Mouse (Mus musculus) left cerebral cortex, postnatal 36 days (tissue): ENCODE measurements around the gene Nme9. TPM values are rescaled to one million over a fixed set of nuclear protein-coding genes. Genes with fewer than 3 reads are reported as not detected.

Experiments used
- DNase-seq, 2 experiments: peaks; one replicate each; pipeline ENCODE4 v3.0.0; 2021 to 2022; ENCODE audit warnings: low spot score in 2 of 2, mixed read lengths in 1 of 2
- intact Hi-C: fragments of 180-260 bp; cut with DNase I; formaldehyde crosslinking; loops from one replicate; pipeline ENCODE4 v1.15.1; 2025
- total RNA-seq, 2 experiments: library from RNA; stranded (reverse); gene quantifications; 2 replicates each; pipeline ENCODE4 v1.2.3; 2021

Gene Nme9
- total RNA-seq, 2 experiments from 2014 or later, result not detected

DNA sequence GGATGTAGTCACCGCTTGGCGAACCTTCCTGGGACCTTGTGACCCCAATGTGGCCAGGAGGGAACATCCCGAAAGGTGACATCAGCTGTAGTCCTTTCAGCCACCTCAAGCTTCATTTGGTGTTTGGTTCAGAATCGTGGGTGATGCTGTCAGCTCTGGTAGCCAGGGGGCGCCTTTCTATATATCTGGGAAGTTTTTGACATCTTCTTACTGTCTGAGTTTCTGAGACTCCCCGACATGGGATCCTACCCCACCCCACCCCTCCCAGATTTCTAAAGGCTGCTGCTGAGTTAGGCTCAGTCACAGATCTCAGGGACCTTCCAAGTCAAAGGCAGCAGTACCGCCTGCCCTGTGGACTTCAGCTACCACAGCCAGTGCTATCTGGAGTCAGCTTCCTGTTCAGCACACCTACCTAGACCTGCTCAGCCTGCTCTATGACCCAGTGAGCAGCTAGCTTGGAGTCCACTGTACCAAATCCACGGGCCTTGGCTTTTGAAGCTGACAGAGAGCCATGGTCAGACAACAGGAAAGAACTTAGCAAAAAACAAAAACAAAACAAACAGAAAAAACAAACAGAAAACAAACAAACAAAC is 18.5 kb downstream of the Nme9 start:
- intact Hi-C loops, result loop anchor here (10.0 kb wide), 1 partner anchor 115 kb away; no protein-coding TSS in a partner anchor
- DNase-seq, result no peak

- intact Hi-C loops, result loop anchor here (10.0 kb wide), 1 partner anchor 114 kb away; no protein-coding TSS in a partner anchor
- no peak for DNase-seq
Observed at GRCm38 (mm10) chr9:99470347-99471092, 19.2 kb downstream of the Nme9 start.

DNA sequence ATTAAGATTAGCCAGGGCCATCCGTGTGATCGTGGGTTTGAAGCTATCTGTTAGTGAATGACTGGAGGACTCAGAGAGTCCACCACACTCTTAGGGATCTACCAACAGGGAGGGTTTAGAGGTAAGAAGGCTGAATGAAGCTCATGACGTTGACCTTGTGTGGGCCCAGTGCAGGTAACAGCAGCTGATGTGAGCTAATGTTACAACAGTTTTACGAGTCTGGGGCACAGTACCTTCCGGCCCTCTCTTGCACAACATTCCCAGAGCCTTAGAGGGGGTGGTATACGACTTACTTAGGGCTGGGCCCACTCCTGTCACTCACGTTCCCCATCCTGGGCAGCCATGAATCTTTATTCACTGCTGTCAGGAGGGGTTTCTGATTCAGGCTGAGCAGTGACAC is 20.1 kb downstream of the Nme9 start:
- no peak for DNase-seq
- intact Hi-C loops, result loop anchor here (10.0 kb wide), 1 partner anchor 113 kb away; no protein-coding TSS in a partner anchor

DNA sequence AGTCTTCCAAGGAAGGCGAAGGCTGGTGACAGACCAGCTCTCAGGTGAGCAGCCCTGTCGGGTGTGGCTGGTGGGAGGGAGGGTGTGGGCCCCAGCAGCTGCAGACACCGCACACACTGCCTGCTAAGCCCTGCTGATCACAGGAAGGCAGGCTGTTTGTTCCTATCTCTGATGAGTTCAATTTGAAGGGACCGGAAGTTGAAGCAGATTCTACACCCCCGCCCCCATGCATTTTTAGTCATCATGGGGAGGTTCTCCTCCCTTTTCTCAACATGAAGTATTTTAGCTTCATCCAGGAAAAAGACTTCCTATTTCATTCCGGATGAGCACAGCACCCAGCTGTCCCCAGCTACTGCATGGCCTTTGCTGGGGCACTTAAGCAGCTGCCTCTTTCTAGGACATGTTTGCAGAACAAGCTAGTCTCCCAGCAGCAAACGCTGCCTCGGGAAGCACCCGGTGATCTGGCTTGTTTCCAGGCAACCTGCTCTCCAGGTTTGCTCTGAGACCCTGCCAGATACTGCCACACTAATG is 28.0 kb downstream of the Nme9 start:
- peak; percentile 33 to 35 for DNase-seq
- intact Hi-C loops, result loop anchor here (10.0 kb wide), 1 partner anchor 106 kb away; no protein-coding TSS in a partner anchor

DNA sequence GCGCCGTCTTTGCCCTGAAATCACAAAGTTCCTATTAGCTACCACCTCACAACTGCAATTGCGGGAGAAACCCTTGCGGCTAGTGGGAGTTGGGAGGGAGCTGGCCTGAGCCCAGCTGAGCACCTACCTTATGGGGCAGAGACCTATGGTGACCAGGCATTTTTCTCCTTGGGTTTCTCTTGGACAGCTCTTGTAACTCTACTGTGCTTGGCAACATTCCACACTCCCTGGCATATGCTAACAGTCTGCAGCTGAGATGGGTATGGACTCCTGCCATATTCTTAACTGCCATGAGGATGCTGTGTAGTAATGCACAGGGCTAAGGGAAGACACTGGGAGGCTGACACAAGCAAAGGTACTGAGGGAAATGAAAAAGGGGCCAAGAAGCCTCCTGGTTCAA is 29.5 kb downstream of the Nme9 start:
- intact Hi-C loops, result no loop called here
- peak in 1 of 2 experiments; percentile 16 for DNase-seq

DNA sequence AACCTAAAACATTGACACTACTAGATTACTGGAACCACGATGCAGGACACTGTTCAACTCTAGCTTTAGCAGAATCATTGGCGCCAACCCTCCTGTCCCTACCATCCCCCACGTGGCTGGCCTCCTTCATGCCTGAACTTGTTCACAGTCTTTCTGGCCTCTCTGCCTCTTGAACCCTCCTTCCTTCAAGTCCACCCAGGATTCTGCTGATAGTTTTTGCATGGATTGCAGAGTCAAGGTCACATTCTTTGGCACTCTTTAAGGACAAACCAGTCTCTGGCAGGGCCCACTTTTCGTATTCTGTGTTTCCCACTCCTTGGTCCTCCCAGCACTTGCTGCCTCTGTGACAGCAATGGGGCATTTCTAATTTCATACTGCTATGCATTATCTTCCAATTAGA is 31.9 kb downstream of the Nme9 start:
- intact Hi-C loops, result no loop called here
- DNase-seq, result no peak

DNA sequence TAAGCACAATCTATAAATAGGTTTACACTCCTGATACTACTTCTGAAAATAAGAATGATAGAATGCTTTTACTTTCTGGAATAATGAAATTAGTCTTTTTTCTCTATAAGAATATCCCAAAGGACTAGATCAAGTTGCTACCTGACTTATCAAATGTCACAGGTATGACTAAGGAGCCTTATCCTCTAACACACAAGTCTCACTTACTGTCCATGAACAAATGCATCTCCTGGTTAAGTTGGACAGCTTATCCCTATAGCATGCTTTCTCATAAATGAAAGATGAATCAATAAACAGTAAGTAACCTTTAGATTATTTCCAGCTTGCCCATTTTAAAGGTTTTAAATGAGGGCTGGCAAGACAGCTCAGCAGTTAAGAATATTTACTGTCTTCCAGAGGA is 33.4 kb downstream of the Nme9 start:
- intact Hi-C loops, result no loop called here
- no peak for DNase-seq

DNA sequence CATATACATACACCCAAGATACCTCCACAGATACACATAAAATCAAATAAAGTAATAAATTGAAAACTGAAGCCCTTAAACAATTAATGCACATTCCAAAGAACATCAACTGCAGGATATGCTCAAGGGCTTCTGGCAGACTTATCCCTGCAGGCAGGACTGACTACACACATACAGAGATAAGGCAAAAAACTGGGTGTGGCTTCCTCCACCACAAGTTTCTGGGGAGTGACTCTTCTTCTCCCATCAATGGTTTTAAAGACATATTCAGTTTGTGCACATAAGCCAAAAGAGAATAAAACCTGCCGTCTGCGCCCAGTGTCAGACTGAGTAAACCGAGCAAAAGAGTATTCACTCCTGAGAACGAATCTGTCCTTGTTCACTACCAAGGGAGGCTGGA is 33.9 kb downstream of the Nme9 start:
- DNase-seq, result no peak
- intact Hi-C loops, result no loop called here

DNA sequence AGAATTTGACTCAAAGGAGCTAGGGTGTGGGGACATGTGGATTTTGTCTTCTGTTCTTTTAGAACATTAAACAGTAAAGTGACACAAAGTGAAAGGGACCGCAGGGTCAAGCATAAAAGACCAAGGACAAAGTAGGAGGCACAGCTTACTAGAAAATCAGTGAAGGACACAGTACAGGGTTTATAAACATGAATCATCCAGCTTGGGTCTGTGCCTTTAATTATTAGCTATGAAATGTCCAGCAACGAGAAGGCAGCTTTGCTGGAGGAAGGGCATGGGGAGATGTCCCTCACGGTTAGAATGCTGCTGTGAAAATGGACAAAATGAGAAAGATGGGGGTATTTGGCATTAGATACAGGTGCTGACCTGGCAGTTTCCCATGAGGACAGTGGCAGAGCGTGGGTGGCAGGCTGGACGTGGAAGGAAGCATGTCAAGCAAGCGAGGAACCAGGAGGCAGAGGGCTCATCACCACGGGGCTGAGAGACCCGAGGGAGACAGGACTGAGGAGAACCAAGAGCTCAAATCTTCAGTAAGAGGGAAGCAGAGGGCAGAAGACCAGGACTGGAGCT is 35.9 kb downstream of the Nme9 start:
- intact Hi-C loops, result no loop called here
- DNase-seq, result no peak

GRCm38 (mm10) chr9:99487841-99488240 is 36.6 kb downstream of the Nme9 start:
- intact Hi-C loops, result no loop called here
- no peak for DNase-seq

- intact Hi-C loops, result no loop called here
Observed at GRCm38 (mm10) chr9:99491050-99491449, 39.8 kb downstream of the Nme9 start.

DNA sequence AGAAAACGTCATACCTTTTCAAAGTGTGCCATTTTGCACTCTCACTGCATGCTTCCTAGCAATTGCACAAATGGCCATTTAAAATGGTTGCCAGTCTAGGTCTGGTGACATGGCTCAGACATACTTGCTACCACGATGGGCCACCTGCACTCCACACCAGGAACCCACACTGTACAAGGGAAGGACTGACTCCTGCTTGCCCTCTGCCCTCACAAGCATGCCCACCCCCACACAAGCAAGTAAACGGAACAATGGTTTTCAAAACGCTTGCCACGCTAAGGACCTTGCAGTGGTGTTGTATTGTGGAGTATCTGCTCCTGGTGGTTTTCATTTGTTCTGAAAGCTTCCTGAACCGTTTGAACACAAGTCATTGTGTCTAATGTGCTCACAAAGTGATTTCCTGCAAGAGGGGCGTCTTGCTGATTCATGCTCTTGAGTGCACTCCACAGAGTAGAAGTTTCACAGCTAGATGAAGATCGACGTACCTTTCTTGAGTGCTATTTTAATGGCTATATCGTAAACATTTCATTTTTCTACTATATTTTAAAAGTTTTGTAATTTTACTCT is 41.4 kb downstream of the Nme9 start:
- intact Hi-C loops, result no loop called here
- DNase-seq, result no peak

More at GRCm38 (mm10) chr9:99491050-99491449, 39.8 kb downstream of the Nme9 start:
- DNase-seq, result no peak

DNA sequence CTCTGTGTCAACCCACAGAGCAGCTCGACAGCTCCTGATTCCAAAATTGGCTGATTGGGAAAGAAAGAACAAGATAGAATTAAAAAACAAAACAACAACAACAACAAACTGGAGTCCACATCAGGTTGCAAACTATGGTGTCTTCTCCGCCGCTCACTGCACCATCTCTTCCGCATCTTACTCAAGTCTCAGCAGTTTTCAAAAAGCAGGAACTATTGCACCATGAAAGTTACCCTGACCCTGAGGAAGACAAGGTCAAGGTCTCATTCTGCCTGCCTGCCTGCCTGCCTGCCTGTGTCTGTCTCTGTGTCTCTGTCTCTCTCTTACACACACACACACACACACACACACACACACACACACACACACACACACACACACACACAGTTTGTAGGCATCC is 48.1 kb downstream of the Nme9 start:
- intact Hi-C loops, result no loop called here
- DNase-seq, result no peak

GRCm38 (mm10) chr9:99505875-99506274 is 54.6 kb downstream of the Nme9 start:
- DNase-seq, result no peak
- intact Hi-C loops, result no loop called here

Other genes with a start within 250 kb of the Nme9 start
- not detected for gene Faiml, start 214.2 kb upstream of the Nme9 start, total RNA-seq
- gene Cep70, start 208.1 kb upstream of the Nme9 start, total RNA-seq, result 10 to 100 TPM; 15.1 to 31.5 TPM
- gene Esyt3, start 92.9 kb upstream of the Nme9 start, total RNA-seq, result 1 to 10 TPM; 1.1 to 1.2 TPM
- gene Mras, start 14.1 kb upstream of the Nme9 start, total RNA-seq, result 100 to 1,000 TPM; 151 to 157 TPM
- gene Armc8, start 117.4 kb downstream of the Nme9 start, total RNA-seq, result 10 to 100 TPM; 49.5 to 52.4 TPM
- 10 to 100 TPM; 13.2 to 13.3 TPM for gene Dbr1, start 124.3 kb downstream of the Nme9 start, total RNA-seq
- gene A4gnt, start 161.0 kb downstream of the Nme9 start, total RNA-seq, result under 1 TPM; 0.23 to 0.25 TPM
- 10 to 100 TPM; 21.6 to 29.7 TPM for gene Dzip1l, start 178.0 kb downstream of the Nme9 start, total RNA-seq